11 mouse cellular contexts compared by ENCODE assay signal in genomic region chr7:57538565-57538964, GRCm38 (mm10). TPM values are rescaled to one million over a fixed set of nuclear protein-coding genes. Genes with fewer than 3 reads are reported as not detected.
DNase-seq lines count a peak whose midpoint lies in the region; ATAC-seq and TF ChIP-seq lines count a peak whose summit lies in the region.
"Had no signal": no experiment of that assay in that cellular context is flagged by ENCODE, and none has a peak within 500 bp of the region (broad histone marks: within the 10 kb centered on the region; RNA-seq: fewer than 3 reads in every experiment).

No protein-coding gene starts in this region.

- H3K4me2 ChIP-seq in heart, postnatal 0 days (ENCODE audit: low read depth, low read length): no peak overlapping the region
- H3K4me2 ChIP-seq in forebrain, embryonic 16.5 days (ENCODE audit: low read length): no peak overlapping the region
- H3K4me2 ChIP-seq: heart, embryonic 15.5 days; lung, embryonic 15.5 days had no signal

- 0 out of 2 replicates have a peak, but pooled peaks have one; percentile 18 for TF ChIP-seq CTCF in heart, postnatal 0 days (IDR thresholded peaks at IDR 0.05; ENCODE audit: low read depth)
- TF ChIP-seq CTCF in lung, adult 2 months (IDR thresholded peaks at IDR 0.05; ENCODE audit: insufficient read depth, low read length): no peak

- no peak overlapping the region for H3K4me3 ChIP-seq in heart, postnatal 0 days (ENCODE audit: low read depth, low read length)
- H3K4me3 ChIP-seq in forebrain, embryonic 16.5 days (replicated peaks; ENCODE audit: low read length): no peak overlapping the region
- H3K4me3 ChIP-seq in lung, adult 2 months (replicated peaks; ENCODE audit: extremely low read depth, low read depth, low read length): no peak overlapping the region
- H3K4me3 ChIP-seq: heart, embryonic 15.5 days; lung, embryonic 15.5 days had no signal

- TF ChIP-seq POLR2A in lung, adult 2 months (IDR thresholded peaks at IDR 0.05; ENCODE audit: borderline replicate concordance, extremely low read depth, low read depth, low read length): no peak

- H3K4me1 ChIP-seq in heart, postnatal 0 days (ENCODE audit: control insufficient read depth, insufficient read depth): no peaks in the 10 kb centered on the region
- no peaks in the 10 kb centered on the region for H3K4me1 ChIP-seq in forebrain, embryonic 16.5 days (replicated peaks; ENCODE audit: control insufficient read depth, insufficient read depth, low read length)
- H3K4me1 ChIP-seq in lung, adult 2 months (ENCODE audit: control insufficient read depth, insufficient read depth, low read length): no peaks in the 10 kb centered on the region
- H3K4me1 ChIP-seq: heart, embryonic 15.5 days; lung, embryonic 15.5 days had no signal

- no peak for DNase-seq in heart, postnatal 0 days (ENCODE audit: low spot score)
- no peak for DNase-seq in heart, postnatal 4 days
- DNase-seq in 3T3-L1 (ENCODE audit: low read depth, low spot score): peak; percentile 44
- peak; percentile 60 for DNase-seq in WW6 (ENCODE audit: low read depth, low spot score)
- DNase-seq in thymus, postnatal 0 days (ENCODE audit: low spot score): no peak
- DNase-seq in gastrocnemius, adult 18-20 months (ENCODE audit: low spot score): no peak
- no peak for DNase-seq in lung, adult 2 months

- ATAC-seq in heart, postnatal 0 days (ENCODE audit: insufficient read depth, low read depth): no peak
- peak; percentile 31; the same call in 1 of the 2 replicates for ATAC-seq in forebrain, embryonic 16.5 days

- H3K9ac ChIP-seq in heart, postnatal 0 days (replicated peaks; ENCODE audit: low read depth, low read length): no peak overlapping the region
- H3K9ac ChIP-seq in forebrain, embryonic 16.5 days (replicated peaks; ENCODE audit: low read depth, low read length): no peak overlapping the region
- H3K9ac ChIP-seq: heart, embryonic 15.5 days; lung, embryonic 15.5 days had no signal

- H3K27ac ChIP-seq in heart, postnatal 0 days (ENCODE audit: low read depth): no peak overlapping the region
- no peak overlapping the region for H3K27ac ChIP-seq in forebrain, embryonic 16.5 days (ENCODE audit: low read length)
- H3K27ac ChIP-seq: heart, embryonic 15.5 days; lung, embryonic 15.5 days had no signal

- no peaks in the 10 kb centered on the region for H3K27me3 ChIP-seq in heart, postnatal 0 days (ENCODE audit: control insufficient read depth, insufficient read depth, low read length)
- no peaks in the 10 kb centered on the region for H3K27me3 ChIP-seq in forebrain, embryonic 16.5 days (replicated peaks; ENCODE audit: control insufficient read depth, insufficient read depth, low read length)
- H3K27me3 ChIP-seq: heart, embryonic 15.5 days; lung, embryonic 15.5 days had no signal

- WGBS in heart, postnatal 0 days: 14% methylated on average over 7 of the region's 7 CpGs
- 22% methylated on average over 7 of the region's 7 CpGs for WGBS in forebrain, embryonic 16.5 days
- 19% methylated on average over 7 of the region's 7 CpGs for WGBS in lung, adult 2 months

- H3K36me3 ChIP-seq in heart, postnatal 0 days (replicated peaks; ENCODE audit: control insufficient read depth, insufficient read depth, low read length): no peaks in the 10 kb centered on the region
- no peaks in the 10 kb centered on the region for H3K36me3 ChIP-seq in forebrain, embryonic 16.5 days (ENCODE audit: control insufficient read depth, insufficient read depth)
- H3K36me3 ChIP-seq: heart, embryonic 15.5 days; lung, embryonic 15.5 days had no signal

- no peaks in the 10 kb centered on the region for H3K9me3 ChIP-seq in heart, postnatal 0 days (replicated peaks; ENCODE audit: control insufficient read depth, low read length)
- no peaks in the 10 kb centered on the region for H3K9me3 ChIP-seq in forebrain, embryonic 16.5 days (ENCODE audit: control insufficient read depth, low read length)
- H3K9me3 ChIP-seq: heart, embryonic 15.5 days; lung, embryonic 15.5 days had no signal

- no peak for TF ChIP-seq EP300 in heart, postnatal 0 days (IDR thresholded peaks at IDR 0.05; ENCODE audit: low read depth)

RNA-seq across cellular contexts. Expression of gene Gabra5, which starts 28.7 kb away (rescaled TPM):
- total RNA-seq in heart, postnatal 0 days (2014; rRNA removed; ENCODE audit: low replicate concordance): not detected in 2 replicates
- not detected in 2 replicates for polyA plus RNA-seq in heart, postnatal 0 days (2015; fragmentation: Nextera tagmentation; extraction: Ambion mirVana)
- not detected for total RNA-seq in heart, postnatal 4 days (2021)
- 28.7 and 42.1 TPM in 2 replicates for polyA plus RNA-seq in forebrain, embryonic 16.5 days (2015; fragmentation: Nextera tagmentation; extraction: Ambion mirVana)
- polyA plus RNA-seq in thymus, postnatal 0 days (2015; fragmentation: Nextera tagmentation; extraction: Ambion mirVana): 0.10 and 0.13 TPM in 2 replicates
- total RNA-seq in gastrocnemius, adult 18-20 months (2021): not detected
- not detected in 2 replicates for polyA plus RNA-seq in lung, adult 2 months (2012; rRNA removed)
- total RNA-seq: adrenal gland, postnatal 36 days had no signal
- polyA plus RNA-seq: lung, embryonic 15.5 days had no signal

Comparison
In these comparisons a context has a peak if more than half of its experiments do, and no peak if none do; other contexts are left out.
1. DNase-seq: peak in 3T3-L1 (single experiment) and WW6 (single experiment); none in heart, postnatal 0 days (single experiment), heart, postnatal 4 days (single experiment), thymus, postnatal 0 days (single experiment), gastrocnemius, adult 18-20 months (single experiment) and lung, adult 2 months (single experiment).
2. RNA of gene Gabra5, which starts 28.7 kb away (polyA plus RNA-seq): 28.7 to 42.1 TPM in forebrain, embryonic 16.5 days; 0.10 to 0.13 TPM in thymus, postnatal 0 days, not detected in heart, postnatal 0 days and not detected in lung, adult 2 months; every median in the first group is over 10 times any median in the second.